Mouse (Mus musculus): ENCODE results near the gene Col6a4.

The Col6a4 gene

GRCm38 (mm10) chr9:106073956-106074355 is 22.6 kb downstream of the Col6a4 start:
- DNase-seq (ENCODE audit: low read depth, low spot score): no peak

GRCm38 (mm10) chr9:106071651-106072050 is 24.9 kb downstream of the Col6a4 start:
- DNase-seq (ENCODE audit: low read depth, low spot score): peak; percentile 43

- DNase-seq (ENCODE audit: low read depth, low spot score): no peak
Observed at GRCm38 (mm10) chr9:106053446-106053845, 43.1 kb downstream of the Col6a4 start.

GRCm38 (mm10) chr9:106043921-106044503 is 52.6 kb downstream of the Col6a4 start:
- DNase-seq (ENCODE audit: low read depth, low spot score): no peak

GRCm38 (mm10) chr9:106039915-106040659 is 56.5 kb downstream of the Col6a4 start:
- DNase-seq (ENCODE audit: low read depth, low spot score): no peak

- DNase-seq (ENCODE audit: low read depth, low spot score): no peak
Observed at GRCm38 (mm10) chr9:106039276-106039675, 57.3 kb downstream of the Col6a4 start.

- DNase-seq (ENCODE audit: low read depth, low spot score): peak; percentile 36
Observed at GRCm38 (mm10) chr9:106038865-106039264, 57.7 kb downstream of the Col6a4 start.

- no peak for DNase-seq (ENCODE audit: low read depth, low spot score)
Observed at GRCm38 (mm10) chr9:106015666-106016065, 80.9 kb downstream of the Col6a4 start.

GRCm38 (mm10) chr9:106013139-106013538 is 83.4 kb downstream of the Col6a4 start:
- DNase-seq (ENCODE audit: low read depth, low spot score): no peak

GRCm38 (mm10) chr9:105997955-105998354 is 98.6 kb downstream of the Col6a4 start:
- no peak for DNase-seq (ENCODE audit: low read depth, low spot score)

- DNase-seq (ENCODE audit: low read depth, low spot score): no peak
Observed at GRCm38 (mm10) chr9:105992425-105992824, 104.2 kb downstream of the Col6a4 start.

- no peak for DNase-seq (ENCODE audit: low read depth, low spot score)
Observed at GRCm38 (mm10) chr9:105990099-105990498, 106.5 kb downstream of the Col6a4 start.

- DNase-seq (ENCODE audit: low read depth, low spot score): no peak
Observed at GRCm38 (mm10) chr9:105989468-105989867, 107.1 kb downstream of the Col6a4 start.

GRCm38 (mm10) chr9:105988096-105988495 is 108.5 kb downstream of the Col6a4 start:
- peak; percentile 10 for DNase-seq (ENCODE audit: low read depth, low spot score)

GRCm38 (mm10) chr9:105984931-105985519 is 111.6 kb downstream of the Col6a4 start:
- DNase-seq (ENCODE audit: low read depth, low spot score): no peak

- DNase-seq (ENCODE audit: low read depth, low spot score): no peak
Observed at GRCm38 (mm10) chr9:105978479-105978878, 118.1 kb downstream of the Col6a4 start.

- DNase-seq (ENCODE audit: low read depth, low spot score): no peak
Observed at GRCm38 (mm10) chr9:105976871-105977270, 119.7 kb downstream of the Col6a4 start.

GRCm38 (mm10) chr9:105976314-105976713 is 120.3 kb downstream of the Col6a4 start:
- no peak for DNase-seq (ENCODE audit: low read depth, low spot score)

- no peak for DNase-seq (ENCODE audit: low read depth, low spot score)
Observed at GRCm38 (mm10) chr9:105973736-105974135, 122.8 kb downstream of the Col6a4 start.

GRCm38 (mm10) chr9:105972031-105972430 is 124.6 kb downstream of the Col6a4 start:
- DNase-seq (ENCODE audit: low read depth, low spot score): no peak

- DNase-seq (ENCODE audit: low read depth, low spot score): no peak
Observed at GRCm38 (mm10) chr9:105971351-105971894, 125.2 kb downstream of the Col6a4 start.

- no peak for DNase-seq (ENCODE audit: low read depth, low spot score)
Observed at GRCm38 (mm10) chr9:105970901-105971300, 125.7 kb downstream of the Col6a4 start.

- no peak for DNase-seq (ENCODE audit: low read depth, low spot score)
Observed at GRCm38 (mm10) chr9:105967976-105968375, 128.6 kb downstream of the Col6a4 start.
